Mouse (Mus musculus): ENCODE data around the gene Dppa2. TPM values are rescaled to one million over a fixed set of nuclear protein-coding genes. Genes with fewer than 3 reads are reported as not detected.

Gene Dppa2
- polyA plus RNA-seq, 1 experiment: not detected

DNA sequence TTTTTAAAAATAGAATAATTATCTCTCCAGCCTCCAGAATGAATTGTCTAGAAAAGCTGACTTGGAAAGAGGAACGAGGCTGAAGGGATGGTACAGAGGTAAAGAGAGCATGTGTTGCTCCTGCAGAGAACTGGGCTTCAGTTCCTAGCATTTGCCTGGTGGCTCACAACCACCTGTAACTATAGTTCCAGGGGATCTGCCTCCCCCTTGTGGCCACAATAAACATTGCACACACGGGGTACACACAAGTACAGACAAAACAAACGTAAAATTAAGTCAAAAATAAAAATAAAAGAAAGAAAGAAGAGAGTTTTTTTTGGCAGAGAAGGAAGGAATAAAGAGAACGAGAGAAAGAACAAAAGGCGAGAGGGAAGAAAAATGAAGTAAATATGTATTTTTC, 63.1 kb downstream of the Dppa2 start:
- TF ChIP-seq CTCF (conservative IDR thresholded peaks at IDR 0.05; ENCODE audit: insufficient read depth, insufficient read length, low read depth, low read length) (peak; percentile 26), POLR2A (IDR thresholded peaks at IDR 0.05; ENCODE audit: low read depth, low read length) (no peak)
- DNase-seq: no peak
- no peak overlapping the region for H3K27ac ChIP-seq (ENCODE audit: insufficient read depth, low read depth, low read length)
- no peaks in the 10 kb centered on the region for H3K4me1 ChIP-seq (ENCODE audit: control insufficient read depth, insufficient read depth, low read length)
- H3K4me3 ChIP-seq (ENCODE audit: insufficient read depth, low read depth, low read length): no peak overlapping the region
- no peaks in the 10 kb centered on the region for H3K36me3 ChIP-seq (ENCODE audit: control insufficient read depth, insufficient read depth, low read length)
- WGBS: 89% methylated on average over 5 of the region's 5 CpGs
- H3K27me3 ChIP-seq (replicated peaks; ENCODE audit: control insufficient read depth, insufficient read depth, low read length): no peaks in the 10 kb centered on the region

DNA sequence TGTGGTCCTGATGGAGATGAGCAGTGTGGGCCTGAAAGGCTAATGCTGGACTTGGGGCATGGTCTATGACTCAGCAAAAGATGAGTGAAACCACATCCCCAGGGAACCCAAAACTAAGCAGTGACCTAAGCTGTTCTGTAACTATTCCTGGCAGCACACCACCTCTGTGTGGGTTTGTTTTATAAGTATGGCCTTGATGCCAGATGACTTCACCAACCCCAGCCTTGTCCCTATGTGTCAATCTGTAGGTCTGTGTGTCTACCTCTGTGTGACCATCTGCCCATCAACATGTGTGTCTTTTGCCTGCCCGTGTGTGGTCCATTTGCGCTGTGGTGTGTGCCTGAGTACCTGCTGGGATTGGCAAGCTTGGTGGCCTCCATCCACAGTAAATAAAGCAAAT, 64.4 kb downstream of the Dppa2 start:
- Histone ChIP-seq H3K4me1 (ENCODE audit: control insufficient read depth, insufficient read depth, low read length) (no peaks in the 10 kb centered on the region), H3K4me3 (ENCODE audit: insufficient read depth, low read depth, low read length) (no peak overlapping the region), H3K27me3 (replicated peaks; ENCODE audit: control insufficient read depth, insufficient read depth, low read length) (no peaks in the 10 kb centered on the region), H3K27ac (ENCODE audit: insufficient read depth, low read depth, low read length) (no peak overlapping the region), H3K36me3 (ENCODE audit: control insufficient read depth, insufficient read depth, low read length) (no peaks in the 10 kb centered on the region)
- no peak for DNase-seq
- no peak for TF ChIP-seq CTCF (conservative IDR thresholded peaks at IDR 0.05; ENCODE audit: insufficient read depth, insufficient read length, low read depth, low read length)
- TF ChIP-seq POLR2A (IDR thresholded peaks at IDR 0.05; ENCODE audit: low read depth, low read length): no peak
- WGBS: 92% methylated on average over 2 of the region's 2 CpGs

Other genes starting within 250 kb of the Dppa2 start
- not detected in 2 replicates for gene Dppa4, start 20.2 kb upstream of the Dppa2 start, polyA plus RNA-seq (2012; rRNA removed)
- gene Gm5485, start 108.5 kb downstream of the Dppa2 start, polyA plus RNA-seq (2012; rRNA removed): not detected in 2 replicates
- gene Morc1, start 127.3 kb downstream of the Dppa2 start, polyA plus RNA-seq (2012; rRNA removed): 0.02 TPM in 1 of 2 replicates, not detected in the other